Mouse (Mus musculus): ENCODE measurements around the gene Theg. TPM values are rescaled to one million over a fixed set of nuclear protein-coding genes. Genes with fewer than 3 reads are reported as not detected.

The Theg gene
- polyA plus RNA-seq, 1 experiment: not detected

DNA sequence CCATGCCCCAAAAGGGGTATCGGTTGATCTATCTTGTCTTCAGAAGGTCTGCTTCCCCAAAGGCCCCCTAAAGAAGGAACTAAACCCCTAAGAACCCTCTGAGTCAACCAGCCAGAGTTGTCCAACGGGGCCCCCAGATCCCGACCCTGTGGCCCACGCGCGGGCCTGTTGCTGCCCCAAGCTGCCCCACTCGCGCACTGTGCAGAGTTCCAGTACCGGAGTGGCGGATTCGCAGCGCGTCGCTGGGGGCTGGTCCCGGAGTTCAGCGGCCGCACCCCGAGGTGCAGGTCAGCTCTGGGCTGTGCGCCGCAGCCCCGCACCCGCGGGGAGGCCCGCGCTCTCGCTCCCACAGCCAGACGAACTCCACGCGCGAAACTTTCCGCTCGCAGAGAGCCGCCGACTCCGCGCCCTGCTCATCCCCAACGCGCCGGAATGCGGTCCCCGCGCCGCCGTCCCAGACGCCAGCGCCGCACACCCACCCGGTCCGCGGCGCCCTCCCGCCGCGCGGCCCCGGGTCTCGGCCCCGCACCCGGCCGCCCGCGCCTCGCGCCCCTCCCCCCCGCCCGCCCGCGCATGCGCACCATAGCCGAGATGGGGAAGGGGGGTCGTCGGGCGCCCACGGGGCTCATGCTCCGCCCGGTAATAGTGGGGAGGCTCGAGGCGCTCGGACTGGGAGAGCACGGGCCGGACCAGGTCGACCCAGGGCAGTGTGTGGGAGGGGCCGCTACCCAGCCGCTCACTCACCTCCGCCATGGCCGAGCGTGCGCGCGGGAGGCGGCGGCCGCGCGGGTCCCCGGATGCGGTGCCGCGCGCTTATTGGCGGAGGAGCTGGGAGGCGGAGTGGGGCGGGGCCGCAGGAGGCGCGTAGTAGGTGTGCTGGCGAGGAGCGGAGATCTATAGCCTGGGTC lies 32.5 kb downstream of the Theg start, which contains the start of gene Mier2:
Mier2 (minus strand) TSS at position 870 of the 908 bp plus-strand sequence.
- TF ChIP-seq TAL1 (IDR thresholded peaks at IDR 0.05; ENCODE audit: low read length) (no peak), GATA1 (IDR thresholded peaks at IDR 0.05; ENCODE audit: low read length) (no peak)

GRCm38 (mm10) chr10:79553691-79554090 lies 33.4 kb downstream of the Theg start:
- TF ChIP-seq GATA1 (IDR thresholded peaks at IDR 0.05; ENCODE audit: low read length) (no peak), TAL1 (IDR thresholded peaks at IDR 0.05; ENCODE audit: low read length) (no peak)
- Histone ChIP-seq H3K4me3 (replicated peaks) (peak overlapping the region; percentile 73), H3K36me3 (ENCODE audit: control insufficient read depth) (peaks cover 20% of the 10 kb centered on the region)

More for the DNA sequence above, 32.5 kb downstream of the Theg start, which contains the start of gene Mier2:
- Histone ChIP-seq H3K4me3 (replicated peaks) (peak within 1 kb of the TSS; percentile 73), H3K9me3 (ENCODE audit: control insufficient read depth, low read length) (no peaks in the 10 kb centered on the region), H3K27me3 (ENCODE audit: control insufficient read depth) (peaks cover 11% of the 10 kb centered on the region), H3K36me3 (ENCODE audit: control insufficient read depth) (peaks cover 11% of the 10 kb centered on the region), H3K4me1 (ENCODE audit: control insufficient read depth) (peaks cover 27% of the 10 kb centered on the region)

GRCm38 (mm10) chr10:79553176-79553575 lies 34.0 kb downstream of the Theg start:
- peaks cover 11% of the 10 kb centered on the region for H3K27me3 ChIP-seq (ENCODE audit: control insufficient read depth)
- peaks cover 25% of the 10 kb centered on the region for H3K36me3 ChIP-seq (ENCODE audit: control insufficient read depth)
- no peaks in the 10 kb centered on the region for H3K9me3 ChIP-seq (ENCODE audit: control insufficient read depth, low read length)
- peaks cover 27% of the 10 kb centered on the region for H3K4me1 ChIP-seq (ENCODE audit: control insufficient read depth)
- no peak overlapping the region for H3K4me3 ChIP-seq (replicated peaks)
- TF ChIP-seq TAL1 (IDR thresholded peaks at IDR 0.05; ENCODE audit: low read length) (no peak), GATA1 (IDR thresholded peaks at IDR 0.05; ENCODE audit: low read length) (no peak)

More at GRCm38 (mm10) chr10:79553691-79554090, 33.4 kb downstream of the Theg start:
- Histone ChIP-seq H3K4me1 (ENCODE audit: control insufficient read depth) (peaks cover 27% of the 10 kb centered on the region), H3K27me3 (ENCODE audit: control insufficient read depth) (peaks cover 11% of the 10 kb centered on the region), H3K9me3 (ENCODE audit: control insufficient read depth, low read length) (no peaks in the 10 kb centered on the region)

DNA sequence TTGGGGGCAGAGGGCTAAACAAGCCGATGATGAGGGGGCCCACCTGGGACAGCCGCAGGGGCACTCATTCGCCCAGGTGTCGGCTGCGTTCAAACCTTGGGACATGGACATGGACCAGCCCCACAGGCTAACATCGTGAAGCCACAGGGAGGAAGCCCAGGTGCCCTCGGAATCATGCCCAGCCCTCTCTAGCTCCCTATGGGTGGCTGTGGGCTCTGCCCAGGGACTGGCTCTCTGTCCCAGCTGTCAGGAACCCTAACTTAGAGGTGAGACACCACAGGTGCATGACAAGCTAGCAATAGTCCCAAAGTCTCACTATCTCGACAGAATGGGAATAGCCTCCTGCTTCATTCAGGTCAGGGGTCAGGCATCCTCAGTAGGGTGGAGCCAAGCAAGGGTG lies 34.6 kb downstream of the Theg start:
- peaks cover 32% of the 10 kb centered on the region for H3K36me3 ChIP-seq (ENCODE audit: control insufficient read depth)
- no peaks in the 10 kb centered on the region for H3K9me3 ChIP-seq (ENCODE audit: control insufficient read depth, low read length)
- H3K4me3 ChIP-seq (replicated peaks): no peak overlapping the region
- TF ChIP-seq TAL1 (IDR thresholded peaks at IDR 0.05; ENCODE audit: low read length) (no peak), GATA1 (IDR thresholded peaks at IDR 0.05; ENCODE audit: low read length) (no peak)
- peaks cover 11% of the 10 kb centered on the region for H3K27me3 ChIP-seq (ENCODE audit: control insufficient read depth)
- H3K4me1 ChIP-seq (ENCODE audit: control insufficient read depth): peaks cover 27% of the 10 kb centered on the region

- Histone ChIP-seq H3K27me3 (ENCODE audit: control insufficient read depth) (peaks cover 5% of the 10 kb centered on the region), H3K36me3 (ENCODE audit: control insufficient read depth) (peaks cover 51% of the 10 kb centered on the region), H3K9me3 (ENCODE audit: control insufficient read depth, low read length) (no peaks in the 10 kb centered on the region), H3K4me3 (replicated peaks) (no peak overlapping the region), H3K4me1 (ENCODE audit: control insufficient read depth) (peaks cover 25% of the 10 kb centered on the region)
- TF ChIP-seq TAL1 (IDR thresholded peaks at IDR 0.05; ENCODE audit: low read length) (no peak), GATA1 (IDR thresholded peaks at IDR 0.05; ENCODE audit: low read length) (no peak)
Measured at GRCm38 (mm10) chr10:79550366-79550765, 36.8 kb downstream of the Theg start.

DNA sequence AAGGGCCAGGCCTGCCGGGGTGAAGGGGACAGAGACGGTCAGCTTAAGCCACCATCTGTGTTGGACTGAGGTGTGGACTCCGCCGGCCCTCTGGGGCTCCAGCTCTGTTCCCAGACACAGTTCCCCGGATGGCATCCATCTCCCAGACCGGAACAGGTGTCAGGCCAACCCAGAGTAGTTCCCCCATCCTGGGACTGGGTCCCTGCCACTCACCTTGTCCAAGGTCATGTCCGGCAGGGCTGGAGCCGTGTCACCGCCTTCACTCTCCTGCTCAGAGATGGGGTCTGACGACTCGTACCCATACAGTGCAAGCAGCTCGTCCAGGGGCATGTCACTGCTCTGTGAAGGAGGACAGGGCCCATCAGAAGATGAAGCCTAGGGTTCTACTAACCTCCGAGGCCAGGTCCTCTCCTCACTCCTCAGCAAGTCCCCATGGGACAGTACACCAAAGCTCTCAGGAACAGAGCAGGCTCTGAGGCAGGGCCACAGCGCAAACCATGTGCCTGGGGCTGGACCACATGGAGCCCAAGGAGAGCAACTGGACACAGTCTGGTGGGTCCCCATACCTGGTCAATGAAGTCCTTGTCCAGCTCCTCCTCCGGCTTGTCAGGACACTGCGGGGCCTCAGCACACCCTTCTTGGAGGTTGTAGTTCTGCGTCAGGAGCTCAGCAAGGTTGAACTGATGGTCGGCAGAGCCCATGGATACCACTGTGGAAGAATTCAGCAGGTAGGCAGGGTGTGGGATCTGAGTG lies 38.0 kb downstream of the Theg start:
- H3K27me3 ChIP-seq (ENCODE audit: control insufficient read depth): no peaks in the 10 kb centered on the region
- H3K4me1 ChIP-seq (ENCODE audit: control insufficient read depth): peaks cover 15% of the 10 kb centered on the region
- H3K4me3 ChIP-seq (replicated peaks): no peak overlapping the region
- no peaks in the 10 kb centered on the region for H3K9me3 ChIP-seq (ENCODE audit: control insufficient read depth, low read length)
- H3K36me3 ChIP-seq (ENCODE audit: control insufficient read depth): peaks cover 63% of the 10 kb centered on the region
- TF ChIP-seq GATA1 (IDR thresholded peaks at IDR 0.05; ENCODE audit: low read length) (no peak), TAL1 (IDR thresholded peaks at IDR 0.05; ENCODE audit: low read length) (no peak)

DNA sequence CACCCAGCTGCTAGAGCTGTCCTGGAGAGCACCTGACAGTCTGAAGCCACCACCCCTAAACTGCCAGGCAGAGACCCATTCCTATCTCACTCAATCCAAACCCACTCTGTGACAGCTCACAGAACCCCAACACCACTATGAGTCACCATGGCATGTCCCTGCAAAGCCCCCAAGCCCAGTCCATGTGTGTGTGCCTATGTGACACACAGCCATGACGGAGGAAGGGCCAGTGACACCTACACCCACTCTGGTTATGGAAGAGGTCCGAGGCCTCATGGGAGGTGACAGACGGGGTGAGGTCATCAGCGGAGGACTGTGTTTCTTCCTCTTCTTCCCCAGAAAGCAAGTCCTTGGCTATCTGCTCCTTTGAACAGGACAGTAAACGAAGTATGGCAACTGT lies 38.6 kb downstream of the Theg start:
- Histone ChIP-seq H3K4me3 (replicated peaks) (no peak overlapping the region), H3K4me1 (ENCODE audit: control insufficient read depth) (peaks cover 9% of the 10 kb centered on the region), H3K36me3 (ENCODE audit: control insufficient read depth) (peaks cover 69% of the 10 kb centered on the region), H3K9me3 (ENCODE audit: control insufficient read depth, low read length) (no peaks in the 10 kb centered on the region), H3K27me3 (ENCODE audit: control insufficient read depth) (no peaks in the 10 kb centered on the region)
- TF ChIP-seq GATA1 (IDR thresholded peaks at IDR 0.05; ENCODE audit: low read length) (no peak), TAL1 (IDR thresholded peaks at IDR 0.05; ENCODE audit: low read length) (no peak)

DNA sequence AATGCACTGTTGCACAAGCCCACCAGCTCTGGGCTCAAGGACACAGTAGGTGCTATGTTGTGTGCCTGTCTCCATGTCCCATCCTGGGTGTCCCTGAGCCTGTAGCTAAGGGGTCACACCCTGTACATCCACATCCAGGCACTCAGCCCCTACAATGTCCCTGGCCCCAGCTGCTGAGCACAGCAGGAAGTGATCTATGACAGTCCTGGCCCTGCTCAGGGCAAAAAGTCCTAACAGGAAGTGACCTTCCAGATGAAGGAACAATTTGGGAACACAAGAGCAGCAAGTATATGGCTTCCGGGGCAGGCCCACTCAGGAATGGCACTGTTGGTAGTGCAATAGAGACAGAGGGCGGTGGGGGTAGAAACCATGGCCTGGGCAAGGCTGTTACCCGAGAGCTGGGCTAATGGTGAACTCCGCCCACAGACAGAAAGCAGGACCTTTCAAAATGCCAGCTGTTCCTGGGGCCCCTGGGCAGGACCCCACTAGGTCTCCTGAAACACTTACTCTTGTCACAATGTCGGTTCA lies 39.9 kb downstream of the Theg start:
- no peaks in the 10 kb centered on the region for H3K9me3 ChIP-seq (ENCODE audit: control insufficient read depth, low read length)
- no peaks in the 10 kb centered on the region for H3K27me3 ChIP-seq (ENCODE audit: control insufficient read depth)
- H3K4me1 ChIP-seq (ENCODE audit: control insufficient read depth): no peaks in the 10 kb centered on the region; the same call in 1 of the 2 replicates
- H3K4me3 ChIP-seq (replicated peaks): no peak overlapping the region
- TF ChIP-seq TAL1 (IDR thresholded peaks at IDR 0.05; ENCODE audit: low read length) (no peak), GATA1 (IDR thresholded peaks at IDR 0.05; ENCODE audit: low read length) (no peak)
- peaks cover 83% of the 10 kb centered on the region for H3K36me3 ChIP-seq (ENCODE audit: control insufficient read depth)

Data from erythroblast, embryonic 14.5 days (primary cell).